Mouse (Mus musculus): ENCODE measurements at regions not wholly inside any gene's neighbourhood (a gene's known extent, or its start where the extent isn't known, plus 50 kb on each side); places are given as distances from the start of the nearest gene placed in this dataset.

DNA sequence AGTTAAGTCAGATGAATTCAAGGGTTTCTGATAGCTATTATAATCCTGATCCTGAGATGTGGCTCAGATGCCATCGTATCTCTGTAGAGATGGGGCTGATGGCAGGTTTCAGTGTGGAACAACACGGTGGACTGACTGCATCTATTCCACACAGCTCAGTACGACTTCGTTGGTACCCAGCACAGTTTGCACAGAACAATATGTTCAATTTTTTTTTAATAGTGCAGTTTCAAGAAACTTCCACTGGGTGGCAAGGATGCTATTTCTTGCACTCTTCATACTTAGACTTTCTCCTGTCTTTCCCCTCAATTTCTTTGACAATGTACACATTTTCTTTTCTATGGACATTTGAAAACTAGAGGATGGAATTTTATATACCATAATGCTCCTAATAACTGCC, 278.6 kb upstream of the Btbd3 start:
- DNase-seq (ENCODE audit: low spot score in 2 of 2), result peak in 1 of 2 experiments; percentile 5

DNA sequence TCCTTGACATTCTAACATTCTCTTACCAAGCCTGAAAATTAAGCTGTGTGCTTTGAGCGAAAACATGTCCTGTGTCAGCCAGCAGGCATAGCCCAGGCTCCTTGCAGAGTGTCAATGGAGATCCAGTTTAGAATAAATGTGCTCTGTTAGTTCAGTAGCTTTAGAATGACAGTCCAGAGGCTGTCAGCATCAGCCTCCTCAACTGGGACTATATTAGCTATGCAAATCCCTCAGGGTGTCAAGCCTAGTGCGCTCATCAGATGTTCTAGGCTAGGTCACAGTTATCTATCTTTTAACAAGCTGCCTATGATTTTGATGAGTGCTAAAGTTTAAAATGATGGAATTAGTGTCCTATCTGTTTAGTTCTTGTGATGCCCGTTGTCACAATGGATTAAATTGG, 281.7 kb upstream of the Btbd3 start:
- DNase-seq (ENCODE audit: low spot score in 2 of 2), result no peak

DNA sequence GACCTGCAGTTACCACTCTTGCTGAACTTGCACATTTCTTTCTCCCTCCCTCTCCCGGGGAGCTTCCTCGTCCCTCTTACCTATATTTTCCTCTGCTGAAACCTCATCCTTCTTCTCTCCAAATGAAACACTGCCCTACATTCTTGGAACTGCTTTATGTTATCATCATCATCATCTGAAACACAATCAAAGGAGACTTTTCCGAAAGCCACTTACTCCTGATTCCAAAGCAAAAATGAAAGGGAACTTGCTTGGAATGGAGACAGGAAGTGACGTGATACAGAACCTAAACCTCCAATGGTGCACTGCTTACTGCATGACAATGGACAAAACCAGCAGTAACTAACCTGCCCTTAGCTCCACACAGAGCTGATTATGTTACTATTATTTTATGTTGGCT, 287.2 kb upstream of the Btbd3 start:
- DNase-seq (ENCODE audit: low spot score in 2 of 2), result no peak

DNA sequence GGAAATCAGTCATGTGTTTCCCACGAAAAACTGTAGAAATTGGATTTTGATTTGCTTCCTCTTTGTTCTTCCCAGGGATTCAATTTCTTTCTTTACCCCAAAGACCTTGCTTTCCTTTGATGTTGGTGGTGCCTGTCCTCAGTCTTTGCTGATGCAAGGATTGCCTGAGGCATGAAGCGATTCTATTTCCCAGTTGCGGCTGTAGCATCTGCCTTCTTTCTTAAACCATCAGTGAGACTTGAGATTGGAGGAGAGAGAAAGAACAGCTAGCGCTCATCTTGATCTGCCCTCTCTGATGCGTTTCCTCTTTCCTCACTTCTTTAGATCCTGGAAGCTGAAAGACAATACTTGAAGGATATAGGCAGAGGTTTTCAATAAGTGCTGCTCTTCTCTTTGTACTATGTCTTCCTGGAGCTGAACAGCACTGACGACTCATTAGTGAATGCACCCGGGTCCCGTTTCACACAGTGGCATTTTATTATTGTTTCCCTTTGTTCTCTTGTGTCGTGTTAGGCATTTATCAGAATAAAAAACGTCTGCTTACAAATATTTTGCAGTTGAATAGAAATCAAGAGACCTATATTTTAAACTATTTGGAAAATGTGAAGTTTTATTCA, 289.8 kb upstream of the Btbd3 start:
- no peak for DNase-seq (ENCODE audit: low spot score in 2 of 2)

DNA sequence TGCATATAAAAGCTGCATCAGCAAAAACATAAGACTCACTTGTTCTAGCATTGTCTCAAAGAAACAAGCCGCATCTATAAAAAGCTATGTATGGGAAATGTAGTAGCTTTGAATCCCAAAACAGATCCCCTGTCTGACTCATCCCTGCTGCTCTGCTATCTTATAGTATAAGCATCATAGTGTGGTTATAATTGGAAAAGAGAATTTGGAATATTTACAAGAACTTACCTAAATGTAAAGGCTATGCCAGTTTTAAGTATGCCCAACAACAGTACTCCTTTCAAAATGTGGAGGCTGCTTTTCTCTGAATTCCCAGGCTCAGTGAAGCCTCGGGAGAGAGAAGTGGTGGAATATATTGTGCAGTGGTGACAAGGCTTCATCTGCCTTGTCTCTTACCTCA, 301.5 kb upstream of the Btbd3 start:
- DNase-seq (ENCODE audit: low spot score in 2 of 2), result peak; percentile 4 to 9

DNA sequence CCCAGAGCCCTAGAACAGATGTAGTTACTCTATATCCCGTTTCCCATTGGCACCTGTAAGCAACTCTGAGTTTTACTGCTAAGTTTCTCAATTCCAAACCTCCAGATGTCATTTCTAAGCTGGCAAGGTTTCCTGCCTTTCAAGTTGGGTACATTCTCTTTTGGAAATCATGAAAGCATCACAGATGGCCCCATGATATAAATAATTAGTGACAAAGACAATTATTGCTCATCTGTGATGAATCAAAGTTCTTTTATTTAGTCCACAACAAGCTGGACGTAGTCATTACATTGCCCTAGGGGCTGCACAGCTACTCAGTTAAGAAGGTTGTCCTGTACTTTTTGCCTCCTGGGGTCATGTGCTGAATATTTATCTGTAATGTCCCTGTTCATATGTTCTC, 303.2 kb upstream of the Btbd3 start:
- no peak for DNase-seq (ENCODE audit: low spot score in 2 of 2)

DNA sequence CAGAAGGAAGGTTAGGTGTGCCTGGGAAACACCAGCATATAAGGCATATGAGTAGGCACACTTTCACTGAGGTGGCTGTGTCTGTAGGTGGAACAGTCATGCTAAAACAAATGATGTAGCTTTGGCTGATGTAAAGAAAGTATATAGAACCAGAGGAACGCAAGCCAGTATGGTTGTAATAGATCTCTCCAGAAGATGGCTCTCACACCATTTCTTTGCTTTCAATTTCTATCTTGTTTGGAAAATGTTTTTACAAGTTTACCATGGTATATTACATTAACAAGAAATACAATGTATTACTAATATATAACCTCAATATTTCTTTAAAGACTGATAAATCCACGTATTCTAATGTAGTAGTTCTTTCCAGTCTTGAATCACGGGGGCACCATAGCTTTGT, 304.4 kb upstream of the Btbd3 start:
- DNase-seq (ENCODE audit: low spot score in 2 of 2), result no peak

DNA sequence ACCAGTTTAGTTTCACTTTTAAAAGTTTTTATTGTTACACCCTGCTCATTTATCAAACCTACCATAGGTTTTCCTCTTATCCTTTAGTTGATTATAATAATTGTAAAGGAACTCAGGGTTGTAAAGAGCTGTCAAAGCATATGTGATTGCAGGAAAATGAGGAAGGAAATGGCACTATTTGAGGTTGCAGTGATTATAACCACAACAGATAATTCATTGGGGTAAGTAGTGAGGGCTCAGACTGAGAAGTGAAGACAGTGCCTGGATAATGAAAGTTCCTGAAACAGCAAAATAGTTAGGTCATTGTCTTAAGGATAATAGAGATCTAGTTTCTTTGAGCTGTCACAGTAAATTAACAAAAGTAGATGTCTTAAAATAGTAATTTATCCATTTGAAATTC, 305.4 kb upstream of the Btbd3 start:
- no peak for DNase-seq (ENCODE audit: low spot score in 2 of 2)

DNA sequence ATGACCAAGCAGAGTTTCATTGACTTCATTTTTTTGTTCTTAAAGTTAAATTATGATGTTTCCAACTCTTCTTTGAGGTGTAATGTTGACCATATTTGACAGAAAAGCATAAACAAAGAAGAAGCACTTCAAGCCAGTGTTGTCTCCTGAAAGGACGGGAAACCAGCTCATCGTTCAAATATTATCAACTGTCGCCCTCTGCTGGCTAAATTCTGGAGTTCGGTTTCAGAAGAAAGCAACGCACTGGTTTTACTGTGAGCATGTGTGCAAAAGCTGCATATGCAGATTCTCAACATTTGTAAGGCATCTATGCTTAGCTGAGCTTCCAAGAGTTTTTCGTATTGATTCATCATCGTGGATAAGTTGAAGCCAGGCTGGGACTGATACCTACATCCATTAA, 313.6 kb upstream of the Btbd3 start:
- DNase-seq (ENCODE audit: low spot score in 2 of 2), result peak; percentile 86 to 90

DNA sequence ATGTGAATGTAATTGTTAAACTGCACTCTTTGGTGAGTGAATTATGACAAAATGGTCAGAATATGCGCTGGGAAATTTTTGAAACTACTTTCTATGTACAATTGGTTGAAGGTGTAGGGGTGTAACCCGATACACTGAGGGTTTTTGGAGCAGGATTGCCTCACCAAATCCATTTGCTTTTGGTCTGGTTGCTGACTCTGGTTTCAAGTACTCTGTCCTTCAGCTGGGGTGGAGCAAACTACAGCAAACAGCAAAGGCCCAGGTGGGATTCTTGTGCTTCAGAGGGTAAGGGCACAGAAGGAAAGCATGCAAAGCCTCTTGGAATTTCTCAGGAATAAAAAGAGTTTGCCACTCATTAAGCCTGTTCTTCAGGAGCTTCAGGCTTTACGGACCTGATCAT, 316.8 kb upstream of the Btbd3 start:
- DNase-seq (ENCODE audit: low spot score in 2 of 2), result no peak

DNA sequence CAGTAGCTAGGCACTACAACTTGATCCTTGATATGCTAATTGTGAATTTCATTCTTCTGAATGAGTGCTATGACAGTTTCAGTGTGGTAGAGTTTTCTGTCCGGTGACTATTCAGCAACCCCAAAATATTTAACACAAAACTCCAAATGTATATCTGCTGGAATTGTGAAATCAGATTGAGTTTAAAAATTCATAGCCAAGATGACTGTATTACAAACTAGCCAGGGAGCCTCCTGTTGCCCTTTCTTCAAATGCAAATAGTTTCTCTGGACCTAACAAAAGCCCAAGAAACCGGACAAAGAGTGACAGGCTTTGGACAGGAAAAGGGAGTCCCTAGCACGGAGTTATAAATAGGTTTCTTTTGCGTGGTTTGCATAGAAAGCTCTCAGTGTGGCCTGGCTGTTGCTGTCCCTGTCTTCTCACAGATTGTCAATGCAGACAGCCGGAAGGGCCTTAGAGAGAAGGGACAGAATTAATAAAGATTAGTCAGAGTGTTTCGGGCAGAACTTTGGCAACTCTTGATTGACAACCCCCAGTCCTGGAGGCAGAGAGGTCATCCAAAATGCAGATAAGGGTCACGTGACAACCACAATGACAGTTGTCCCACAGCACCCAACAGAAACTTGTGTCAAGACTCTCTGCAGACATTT, 317.4 kb upstream of the Btbd3 start:
- DNase-seq (ENCODE audit: low spot score in 2 of 2), result no peak

DNA sequence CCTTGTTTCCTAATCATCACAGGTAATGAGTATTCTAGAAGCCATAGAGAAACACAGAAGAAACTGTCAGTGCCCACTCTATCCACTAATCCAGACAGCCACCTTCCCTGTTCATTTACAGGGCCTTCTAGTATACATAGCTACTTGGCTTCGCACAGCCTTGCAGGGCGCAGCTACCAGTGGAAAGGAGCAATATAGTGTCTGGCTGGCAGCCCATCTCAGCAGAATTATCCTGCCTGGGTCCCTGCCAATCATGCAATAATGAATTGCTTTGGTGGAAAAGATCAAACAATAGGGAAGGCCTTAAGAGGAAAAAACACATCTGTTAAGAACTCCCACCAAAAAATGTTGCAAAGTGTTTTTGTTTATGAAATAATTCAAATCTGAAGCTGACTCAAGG, 319.8 kb upstream of the Btbd3 start:
- DNase-seq (ENCODE audit: low spot score in 2 of 2), result no peak

DNA sequence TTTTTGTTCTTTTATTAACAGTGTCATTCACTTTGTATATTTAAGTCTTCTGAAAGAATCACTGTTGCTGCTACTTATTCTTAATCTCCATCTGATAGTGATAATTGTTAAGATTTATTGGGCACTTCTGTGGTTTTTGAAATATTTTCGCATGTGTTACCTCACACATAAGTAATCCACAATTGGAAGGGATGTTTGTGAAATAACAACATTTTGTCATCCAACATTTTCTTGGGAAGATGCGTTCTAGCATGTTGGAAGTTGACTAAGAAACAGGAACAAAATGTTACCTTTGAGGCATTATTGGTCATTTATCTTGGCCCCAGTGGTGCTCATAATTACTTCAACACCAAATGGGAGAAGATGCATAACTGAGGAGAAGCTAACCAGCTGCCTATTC, 323.4 kb upstream of the Btbd3 start:
- DNase-seq (ENCODE audit: low spot score in 2 of 2), result no peak

DNA sequence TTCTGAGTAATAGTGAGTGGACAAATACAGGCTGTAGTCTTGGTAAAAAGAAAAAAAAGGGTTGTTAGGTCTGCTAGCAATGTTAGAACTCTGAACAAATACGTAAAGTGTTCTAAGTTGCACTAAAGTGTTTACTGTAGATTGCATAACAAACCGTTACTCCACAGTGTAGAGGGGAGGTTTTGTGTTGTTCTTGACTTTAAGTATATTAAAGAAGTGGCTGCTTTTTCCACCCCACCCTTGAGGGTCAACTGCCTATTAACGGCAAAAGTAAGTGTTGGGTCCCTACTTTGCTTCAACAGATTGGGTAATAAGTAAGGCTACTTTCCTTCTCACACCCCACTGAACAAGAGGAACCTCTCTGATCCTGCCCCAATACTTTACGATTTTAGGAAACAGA, 323.9 kb upstream of the Btbd3 start:
- no peak for DNase-seq (ENCODE audit: low spot score in 2 of 2)

DNA sequence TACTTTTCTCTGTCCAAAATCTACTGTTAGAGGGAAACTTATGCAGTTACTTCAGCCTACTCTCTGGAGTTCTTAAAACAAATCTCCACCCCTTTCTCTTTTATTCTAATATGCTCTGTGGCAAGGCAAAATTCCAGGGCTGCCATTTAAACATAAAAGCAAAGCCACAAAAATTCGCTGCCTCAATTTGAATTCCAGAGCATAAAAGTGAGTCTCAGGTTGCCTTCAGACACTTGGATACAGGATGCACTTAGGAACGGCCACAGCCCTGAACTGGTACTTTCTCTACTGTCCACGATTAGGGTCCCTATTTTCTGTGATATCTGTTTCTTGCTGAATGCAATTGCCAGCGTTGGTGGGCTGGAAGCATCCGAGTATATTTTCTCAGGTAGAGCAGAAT, 330.9 kb upstream of the Btbd3 start:
- no peak for DNase-seq (ENCODE audit: low spot score in 2 of 2)

DNA sequence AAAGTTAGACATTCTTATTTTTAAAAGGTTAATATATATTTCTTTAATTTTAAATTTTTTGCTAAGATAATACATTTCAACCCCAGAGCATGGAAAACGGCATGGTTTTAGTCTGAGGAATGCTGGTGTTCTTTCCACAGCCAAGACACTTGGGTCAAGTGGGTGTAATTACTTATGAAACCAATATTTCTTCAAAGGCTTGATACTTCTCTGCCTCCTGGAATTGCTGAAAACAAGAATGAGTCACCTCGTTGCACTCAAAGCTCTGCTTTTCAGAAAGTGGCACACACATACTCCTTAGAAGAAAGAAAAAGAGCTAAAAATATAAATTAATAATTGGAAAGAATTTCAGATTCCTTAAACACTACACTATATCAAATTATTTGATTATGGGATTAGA, 331.8 kb upstream of the Btbd3 start:
- DNase-seq (ENCODE audit: low spot score in 2 of 2), result no peak

DNA sequence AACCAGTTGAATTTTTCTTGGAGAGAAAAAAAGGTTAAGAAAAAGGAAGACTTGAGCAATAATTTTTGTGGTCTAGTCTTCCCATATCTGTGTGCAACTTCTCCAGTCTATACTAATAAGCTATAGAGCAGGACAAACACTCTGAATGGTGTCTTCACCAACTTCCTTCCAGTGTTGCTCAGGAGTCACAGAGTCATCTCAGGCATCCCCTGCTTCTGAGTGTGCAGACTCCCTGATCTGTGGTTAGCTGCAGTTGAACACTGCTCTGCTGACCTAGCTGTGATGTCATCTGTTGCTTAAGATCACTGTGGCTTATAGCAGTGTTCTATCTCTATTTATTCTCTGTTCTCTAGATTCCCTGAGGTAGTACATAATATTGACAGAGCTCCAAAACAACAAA, 357.9 kb upstream of the Btbd3 start:
- DNase-seq (ENCODE audit: low spot score in 2 of 2), result no peak

DNA sequence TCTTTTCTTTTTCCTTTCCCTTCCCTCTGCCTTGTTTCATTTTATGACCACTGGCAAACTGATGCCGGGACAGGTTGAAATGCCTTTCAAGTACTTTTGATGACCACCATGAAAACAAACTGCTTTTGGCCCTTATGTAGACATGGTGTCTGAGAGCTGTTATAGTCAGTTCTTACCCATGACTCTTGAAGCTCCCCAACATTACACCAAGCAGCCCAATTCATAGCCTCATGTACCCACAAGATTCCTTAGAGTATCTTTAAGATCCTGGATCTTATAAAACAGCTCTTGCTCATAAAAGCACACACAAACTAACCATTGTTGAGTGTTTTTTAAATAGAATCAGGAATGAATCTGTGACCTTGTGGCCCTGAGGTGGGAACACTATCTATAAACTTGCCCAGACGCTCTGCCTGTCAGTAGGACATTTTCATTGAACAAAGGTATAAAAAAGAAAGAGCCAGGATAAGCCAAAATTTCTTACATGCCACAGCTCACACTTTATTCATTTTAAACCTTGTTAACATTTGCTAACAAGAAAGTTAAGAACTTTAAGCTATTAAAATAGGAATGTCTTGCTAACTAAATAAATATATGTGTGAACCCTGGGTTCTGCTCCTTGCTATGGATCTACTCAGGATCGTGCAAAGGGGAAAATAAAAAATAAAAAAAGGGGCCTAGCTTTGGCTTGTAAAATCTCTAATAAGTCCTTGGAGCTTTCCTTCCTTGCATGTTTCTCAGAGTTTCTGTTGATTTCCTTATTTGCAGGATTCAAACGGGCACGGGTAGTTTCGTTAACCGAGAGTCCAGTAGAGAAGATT, 375.9 kb upstream of the Btbd3 start:
- DNase-seq (ENCODE audit: low spot score in 2 of 2), result no peak

DNA sequence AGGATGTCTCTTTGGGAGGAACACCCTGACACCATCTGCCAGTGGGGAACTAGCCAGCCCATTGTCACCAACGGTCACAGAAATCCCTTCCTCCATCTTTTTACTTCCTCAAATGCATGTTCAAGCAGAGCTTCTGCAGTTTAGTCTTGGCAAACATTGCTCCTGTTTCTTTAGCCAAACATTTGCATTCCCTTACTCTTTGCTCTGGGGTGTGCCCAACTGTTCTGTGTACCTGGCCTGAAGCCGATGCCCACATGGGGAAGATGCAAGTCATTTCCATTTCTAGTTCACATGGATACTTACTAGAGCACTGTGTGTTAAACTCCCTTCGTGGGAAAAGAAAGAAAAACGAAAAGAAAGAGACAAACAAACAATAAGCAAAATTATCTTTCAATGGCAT, 386.7 kb upstream of the Btbd3 start:
- DNase-seq (ENCODE audit: low spot score in 2 of 2), result no peak

DNA sequence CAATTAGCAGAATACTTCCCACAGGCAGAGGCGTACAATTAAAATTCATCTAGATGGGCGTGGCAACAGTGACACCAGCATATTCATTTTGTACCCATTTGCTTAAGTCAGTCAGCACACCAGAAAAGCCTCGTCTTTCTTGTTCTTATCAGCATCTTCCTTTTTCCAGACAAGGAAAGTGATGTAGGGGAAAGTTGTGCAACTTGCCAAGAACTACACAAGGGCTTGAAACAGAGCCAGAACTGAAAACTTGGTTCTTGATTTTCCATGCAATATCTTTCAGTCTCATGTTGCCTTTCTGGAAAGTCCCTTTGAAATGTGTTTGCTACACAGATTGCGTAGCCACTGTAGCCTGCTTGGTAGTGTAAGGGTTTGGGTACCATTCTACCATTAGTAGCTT, 401.9 kb upstream of the Btbd3 start:
- no peak for DNase-seq (ENCODE audit: low spot score in 2 of 2)

DNA sequence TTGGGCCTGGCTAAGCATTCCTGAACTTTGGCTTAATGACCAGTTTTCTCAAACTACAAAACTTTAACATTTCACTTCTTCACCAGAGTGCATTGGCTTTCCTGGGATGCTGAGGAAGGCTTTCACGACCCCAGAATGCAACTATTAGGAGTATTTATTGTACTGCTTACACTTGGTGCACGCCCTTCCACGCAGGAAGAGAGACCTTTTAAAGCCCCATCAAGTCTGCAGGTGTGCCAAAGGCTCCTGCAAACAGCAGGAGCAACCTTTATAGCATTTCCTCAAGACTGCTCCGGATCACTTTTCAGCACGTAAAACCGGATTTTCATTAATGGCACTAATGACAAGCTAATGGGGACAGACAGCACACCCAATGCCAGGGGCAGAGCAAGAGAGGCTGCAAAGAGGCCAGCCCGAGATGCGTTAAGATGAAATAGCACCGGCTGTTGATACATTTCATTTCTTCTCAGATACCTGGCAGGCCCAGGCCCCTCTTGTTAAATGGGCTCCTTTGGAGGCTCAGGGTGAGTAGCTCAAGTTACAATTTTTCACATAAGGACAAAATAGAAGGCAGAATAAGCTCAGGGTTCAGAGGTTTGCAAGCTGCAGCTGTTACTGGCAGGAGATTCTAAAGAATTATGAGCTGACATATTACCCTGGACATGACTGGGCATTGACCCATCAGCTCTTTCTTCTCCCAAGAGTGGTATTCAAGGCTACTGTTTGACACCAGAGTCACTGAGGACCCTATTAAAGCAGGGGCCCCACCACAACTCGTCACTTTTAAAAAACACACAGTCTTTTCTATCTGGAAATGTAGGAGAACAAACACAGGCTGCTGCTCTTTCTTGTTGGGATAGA, 402.7 kb upstream of the Btbd3 start:
- no peak for DNase-seq (ENCODE audit: low spot score in 2 of 2)

DNA sequence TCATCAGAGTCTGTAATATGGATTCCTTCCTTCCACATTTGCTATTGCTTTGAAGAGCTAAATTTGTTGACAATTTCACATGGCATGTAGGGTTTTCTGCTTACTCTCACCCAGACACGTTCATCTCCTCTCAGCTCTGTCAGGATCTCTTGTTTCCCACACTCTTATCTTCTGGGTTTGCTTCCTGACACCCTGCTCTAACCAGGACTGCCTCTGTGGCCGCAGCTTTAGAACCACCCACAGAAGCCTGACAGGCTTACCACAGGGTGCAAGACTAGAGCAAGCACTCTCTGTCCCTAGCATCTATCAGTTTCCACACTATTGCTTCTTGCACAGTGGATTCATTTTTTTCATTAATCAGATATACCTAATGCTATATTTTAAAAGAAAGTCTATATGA, 408.5 kb upstream of the Btbd3 start:
- DNase-seq (ENCODE audit: low spot score in 2 of 2), result no peak

Measured in left cerebral cortex, adult 18-20 months (tissue).